Mouse (Mus musculus) liver, adult 2 months (tissue): ENCODE measurements around the gene Pdcd7.

Experiments used
- CTCF ChIP-seq: fragments of 200-500 bp; IDR thresholded peaks from 2 replicates; pipeline ENCODE4 v1.5.1; 2011; ENCODE audit warnings: low read depth, low read length, control low read depth
- POLR2A ChIP-seq: fragments of 200-500 bp; IDR thresholded peaks from 2 replicates; pipeline ENCODE4 v1.6.1; 2011; ENCODE audit warnings: low read length, control low read depth; ENCODE audit not compliant: insufficient read depth; ENCODE audit errors: extremely low read depth

- TF ChIP-seq POLR2A (no peak), CTCF (no peak)
These were observed 33.1 kb upstream of the Pdcd7 start for GRCm38 (mm10) chr9:65312669-65313357.
